Mouse (Mus musculus) hindbrain, postnatal 0 days (tissue): ENCODE measurements at regions not wholly inside any gene's neighbourhood (a gene's known extent, or its start where the extent isn't known, plus 50 kb on each side); places are given as distances from the start of the nearest gene placed in this dataset.
"Not testable (repeated sequence)": the region's sequence is repeated elsewhere in the genome, so short reads cannot be mapped to it uniquely, and the experiment has no call there.

Experiments
- ATAC-seq: fragments of 200-750 bp; cut with Nextera tagmentation; 2 replicates; pipeline ENCODE4 v1.8.0; 2017; ENCODE audit warnings: mild to moderate bottlenecking, moderate TSS enrichment, moderate library complexity
- DNase-seq: peaks from one replicate; pipeline ENCODE4 v3.0.0-alpha.2; 2015; ENCODE audit warnings: low spot score
- H3K27ac ChIP-seq: fragments of 300-500 bp; sonication (generic); 2 replicates; pipeline ENCODE4 v1.5.1; 2014; ENCODE audit warnings: mild to moderate bottlenecking
- H3K27me3 ChIP-seq: fragments of 300-500 bp; sonication (generic); 2 replicates; pipeline ENCODE4 v1.6.1; 2014; ENCODE audit warnings: low read length, mixed read lengths; ENCODE audit not compliant: insufficient read depth
- H3K36me3 ChIP-seq: fragments of 300-500 bp; sonication (generic); 2 replicates; pipeline ENCODE4 v1.6.1; 2014; ENCODE audit warnings: low read length, mixed read lengths; ENCODE audit not compliant: insufficient read depth
- H3K4me1 ChIP-seq: fragments of 300-500 bp; sonication (generic); 2 replicates; pipeline ENCODE4 v1.6.1; 2014; ENCODE audit warnings: antibody characterized with exemption, low read length, mixed read lengths; ENCODE audit not compliant: insufficient read depth
- H3K4me2 ChIP-seq: fragments of 300-500 bp; sonication (generic); 2 replicates; pipeline ENCODE4 v1.6.1; 2014; ENCODE audit warnings: low read depth, mild to moderate bottlenecking, low read length, moderate library complexity, mixed read lengths
- H3K4me3 ChIP-seq: fragments of 300-500 bp; sonication (generic); 2 replicates; pipeline ENCODE4 v1.5.1; 2014; ENCODE audit warnings: low read length
- H3K9ac ChIP-seq: fragments of 300-500 bp; sonication (generic); replicated peaks from 2 replicates; pipeline ENCODE4 v1.6.1; 2014; ENCODE audit warnings: mild to moderate bottlenecking, low read length, moderate library complexity, mixed read lengths
- H3K9me3 ChIP-seq: fragments of 300-500 bp; sonication (generic); 2 replicates; pipeline ENCODE4 v1.6.1; 2016; ENCODE audit warnings: low read length, mixed read lengths
- CTCF ChIP-seq: IDR thresholded peaks from 2 replicates; pipeline ENCODE4 v1.5.1; 2016; ENCODE audit warnings: antibody characterized with exemption, control low read depth, low read depth
- WGBS: fragments of 180-500 bp; shearing (Covaris S2); extraction: QIAGEN DNeasy Blood & Tissue Kit; methylation state at CpG from one replicate; pipeline ENCODE4 v1.1.7; 2014; 5-methylcytosine and 5-hydroxymethylcytosine counted together

DNA sequence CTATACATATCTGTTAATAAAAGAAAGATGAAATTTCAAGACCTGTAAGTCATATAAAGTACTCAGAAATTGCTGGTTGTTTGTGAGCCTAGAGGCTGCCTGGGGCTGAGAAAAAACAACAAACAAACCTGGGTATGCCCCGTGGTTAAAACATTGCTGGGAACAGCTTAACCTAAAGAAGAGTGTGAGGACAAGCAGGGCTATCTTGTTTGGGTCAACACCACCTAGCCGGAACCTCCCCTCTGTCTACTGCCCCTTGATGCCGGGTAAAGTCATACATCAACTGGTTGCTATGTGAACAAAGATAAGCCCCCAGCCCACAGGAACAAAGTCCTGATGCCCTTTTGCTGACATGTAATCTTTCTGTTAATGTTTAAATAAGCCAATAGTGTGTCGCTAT lies 74.0 kb upstream of the Zfp709 start:
- H3K9me3 ChIP-seq, H3K4me1 ChIP-seq, H3K4me2 ChIP-seq, H3K36me3 ChIP-seq, H3K9ac ChIP-seq, H3K4me3 ChIP-seq, H3K27ac ChIP-seq, H3K27me3 ChIP-seq, ATAC-seq, DNase-seq: not testable (repeated sequence)
- 73% methylated on average over 3 of the region's 4 CpGs for WGBS

DNA sequence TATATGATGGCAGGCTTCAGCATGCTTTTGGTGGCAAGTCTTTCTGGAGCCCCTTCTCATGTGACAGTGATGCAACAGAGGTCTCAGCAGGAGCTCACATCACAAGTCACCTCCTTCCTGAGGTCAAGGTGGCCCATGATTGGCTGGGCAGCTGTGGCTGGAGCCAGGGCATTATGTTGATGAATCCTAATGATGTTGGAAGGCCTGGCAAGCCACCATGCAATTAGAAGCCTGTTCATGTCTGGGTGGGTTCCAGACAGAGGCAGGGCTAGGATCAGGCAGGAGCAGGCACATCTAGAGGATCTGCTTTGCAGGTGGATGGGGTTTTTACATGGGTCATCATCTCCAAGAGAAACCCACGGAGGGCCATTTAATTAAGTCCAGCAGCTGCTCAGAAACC lies 77.2 kb upstream of the Zfp709 start:
- not testable (repeated sequence) for H3K27me3 ChIP-seq, ATAC-seq, DNase-seq, H3K27ac ChIP-seq, H3K9me3 ChIP-seq, H3K4me1 ChIP-seq, H3K4me3 ChIP-seq, H3K36me3 ChIP-seq, H3K9ac ChIP-seq, H3K4me2 ChIP-seq
- WGBS = 78% methylated on average over 1 of the region's 1 CpGs

GRCm38 (mm10) chr8:71802226-71802625 lies 76.7 kb upstream of the Fcho1 start:
- not testable (repeated sequence) for H3K36me3 ChIP-seq, H3K9me3 ChIP-seq, DNase-seq, H3K27me3 ChIP-seq, H3K9ac ChIP-seq, H3K4me3 ChIP-seq, H3K4me2 ChIP-seq, H3K4me1 ChIP-seq, H3K27ac ChIP-seq
- peak; percentile 55; the same call in 1 of the 2 replicates for ATAC-seq
- 75% methylated on average over 2 of the region's 2 CpGs for WGBS

DNA sequence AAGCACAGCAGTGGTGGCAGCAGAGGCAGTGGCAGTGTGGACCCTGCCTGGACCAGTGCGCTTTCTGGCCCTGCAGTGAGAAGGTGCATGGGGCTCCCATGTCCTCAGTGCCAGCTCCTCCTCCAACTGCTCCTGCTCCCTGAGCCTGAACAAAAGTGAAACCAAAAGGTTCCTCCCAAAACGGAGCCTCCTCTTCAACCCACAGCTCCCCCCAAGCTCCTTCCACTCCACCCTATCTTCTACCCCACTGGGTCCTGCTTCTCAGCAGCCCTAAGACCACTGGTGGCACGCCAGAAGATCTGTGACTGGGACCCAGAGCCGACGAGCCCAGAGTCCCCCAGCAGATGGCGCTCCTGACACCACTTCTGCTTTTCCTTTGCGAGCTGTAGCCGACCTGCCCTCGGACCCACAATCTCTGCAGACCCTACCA lies 63.5 kb upstream of the Fcho1 start:
- H3K36me3 ChIP-seq, H3K9me3 ChIP-seq, H3K27me3 ChIP-seq, H3K9ac ChIP-seq, H3K4me2 ChIP-seq, H3K27ac ChIP-seq, H3K4me3 ChIP-seq, DNase-seq, H3K4me1 ChIP-seq: not testable (repeated sequence)
- ATAC-seq = peak; percentile 66
- WGBS = 5% methylated on average over 2 of the region's 9 CpGs
- TF ChIP-seq CTCF = peak; percentile 21; the same call in 1 of the 2 replicates

DNA sequence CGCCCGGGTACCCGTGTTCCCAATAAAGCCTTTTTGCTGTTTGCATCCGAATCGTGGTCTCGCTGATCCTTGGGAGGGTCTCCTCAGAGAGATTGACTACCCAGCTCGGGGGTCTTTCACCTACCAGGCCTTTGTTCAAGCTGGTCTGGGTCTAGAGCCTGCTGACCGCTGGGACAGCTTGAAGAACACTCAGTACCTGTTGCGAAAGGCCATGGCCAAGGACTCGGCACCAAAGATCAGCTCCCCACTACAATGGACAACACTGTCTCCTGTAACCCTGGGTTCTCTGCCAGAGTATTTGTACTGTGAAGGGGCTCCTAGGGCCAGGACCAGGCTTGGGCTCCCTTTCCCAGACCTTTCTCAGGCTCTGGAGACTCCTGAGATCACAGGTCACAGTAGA lies 55.1 kb upstream of the Fcho1 start:
- not testable (repeated sequence) for H3K4me1 ChIP-seq, H3K4me3 ChIP-seq, H3K4me2 ChIP-seq, DNase-seq, H3K27me3 ChIP-seq, ATAC-seq, H3K27ac ChIP-seq, H3K9me3 ChIP-seq, H3K36me3 ChIP-seq, H3K9ac ChIP-seq
- WGBS = 87% methylated on average over 9 of the region's 10 CpGs

DNA sequence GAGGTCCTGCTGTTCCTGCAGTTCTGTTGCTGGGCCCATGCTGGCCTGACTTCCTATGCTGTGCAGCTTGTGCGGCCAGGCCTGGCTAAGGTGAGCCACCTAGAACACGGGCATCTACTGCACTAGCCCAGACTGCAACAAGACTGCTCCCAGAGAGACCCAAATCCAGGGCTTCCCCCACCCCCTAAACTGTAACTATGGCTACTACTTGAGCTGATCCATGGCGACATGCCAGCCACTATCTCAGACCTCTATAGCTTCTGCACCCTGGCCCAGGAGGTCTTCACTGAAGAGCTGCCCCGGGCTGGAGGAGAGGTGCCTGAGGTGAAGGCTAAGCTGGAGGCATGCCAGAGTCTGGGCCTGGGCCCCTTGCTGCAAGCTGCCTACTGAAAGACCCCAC lies 54.3 kb upstream of the Fcho1 start:
- not testable (repeated sequence) for H3K9me3 ChIP-seq, DNase-seq, H3K36me3 ChIP-seq, H3K27me3 ChIP-seq, H3K4me1 ChIP-seq, ATAC-seq, H3K9ac ChIP-seq, H3K4me2 ChIP-seq, H3K4me3 ChIP-seq, H3K27ac ChIP-seq
- WGBS = 45% methylated on average over 2 of the region's 4 CpGs

- H3K9me3 ChIP-seq, H3K4me2 ChIP-seq, H3K36me3 ChIP-seq, ATAC-seq, H3K27ac ChIP-seq, H3K27me3 ChIP-seq, DNase-seq, H3K9ac ChIP-seq, H3K4me1 ChIP-seq, H3K4me3 ChIP-seq: not testable (repeated sequence)
- WGBS = 93% methylated on average over 5 of the region's 5 CpGs
These were observed 53.9 kb upstream of the Fcho1 start for GRCm38 (mm10) chr8:71779380-71779779.

DNA sequence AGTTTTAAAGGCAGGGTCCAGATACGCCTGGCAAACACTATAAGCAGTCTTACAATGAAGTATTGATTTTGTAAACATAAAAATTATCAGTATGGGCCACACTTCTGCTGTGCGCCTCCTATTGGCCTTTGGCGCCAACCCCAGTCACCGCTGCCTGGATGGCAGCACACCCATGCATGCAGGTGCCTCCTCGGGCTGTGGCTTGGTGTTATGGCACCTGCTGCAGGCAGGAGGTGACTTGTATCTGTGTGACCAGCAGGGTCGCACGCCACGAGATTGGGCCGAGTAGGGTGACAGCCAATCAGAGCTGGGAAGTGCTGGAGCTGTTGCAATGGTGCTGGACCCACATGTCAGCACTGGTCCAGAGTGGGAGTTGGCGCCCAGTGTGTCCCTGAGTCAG lies 53.4 kb upstream of the Fcho1 start:
- Histone ChIP-seq H3K36me3 (no peaks in the 10 kb centered on the region), H3K4me3 (no peak overlapping the region), H3K27me3 (no peaks in the 10 kb centered on the region), H3K4me1 (no peaks in the 10 kb centered on the region), H3K4me2 (no peak overlapping the region), H3K27ac (no peak overlapping the region), H3K9ac (no peak overlapping the region), H3K9me3 (no peaks in the 10 kb centered on the region)
- TF ChIP-seq CTCF = no peak
- DNase-seq = no peak
- 89% methylated on average over 10 of the region's 10 CpGs for WGBS
- no peak for ATAC-seq
